Mouse (Mus musculus) embryonic fibroblast, embryonic 13.5 days (primary cell): ENCODE data around the gene Mcts1.

ENCODE experiments used
- CTCF ChIP-seq: IDR thresholded peaks from 2 replicates; pipeline ENCODE4 v1.5.1; 2011; ENCODE audit warnings: mild to moderate bottlenecking, control low read depth, low read length, moderate library complexity, borderline replicate concordance; ENCODE audit not compliant: insufficient read depth
- POLR2A ChIP-seq: IDR thresholded peaks from 2 replicates; pipeline ENCODE4 v1.6.1; 2011; ENCODE audit warnings: low read depth, mild to moderate bottlenecking, control low read depth, low read length, moderate library complexity

DNA sequence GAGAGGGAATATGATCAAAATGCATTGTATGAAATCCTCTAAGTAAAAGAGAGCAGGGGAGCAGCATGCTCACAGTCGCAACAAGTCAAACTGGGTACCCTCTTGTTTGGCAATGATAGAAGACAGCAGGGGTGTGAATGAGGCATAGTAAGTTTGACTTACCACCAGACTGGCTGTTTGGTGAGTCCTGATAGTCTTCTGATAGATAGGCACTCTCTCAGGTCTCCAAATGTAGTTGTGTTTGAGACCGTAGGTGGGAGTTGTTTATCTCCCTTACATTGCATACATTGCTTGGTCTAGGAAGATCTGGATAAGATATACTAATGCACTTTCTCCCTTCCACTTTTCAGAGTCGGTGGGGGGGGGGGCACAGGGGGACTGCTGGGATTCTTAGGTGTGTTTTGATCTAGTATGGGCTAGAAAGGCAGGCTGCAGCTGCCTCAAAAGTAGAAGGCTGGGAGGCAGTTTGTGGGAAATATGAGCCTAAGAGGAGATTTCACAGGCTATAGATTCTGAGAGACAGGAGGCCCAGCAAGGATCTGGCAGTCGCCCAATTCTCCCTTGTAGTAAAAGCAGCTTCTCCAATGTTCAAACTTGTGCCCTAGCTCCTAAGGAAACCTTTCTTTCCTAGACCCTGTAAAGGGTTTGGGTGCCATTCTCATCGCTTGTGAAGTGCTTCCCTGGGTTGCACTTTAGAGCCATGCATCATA lies 7.0 kb upstream of the Mcts1 start:
- no peak for TF ChIP-seq CTCF
- TF ChIP-seq POLR2A, result no peak
